Mouse (Mus musculus): ENCODE measurements around the gene Pigs.

The Pigs gene

GRCm38 (mm10) chr11:78353081-78353480 lies 24.9 kb downstream of the Pigs start:
- Histone ChIP-seq H3K4me3 (replicated peaks; ENCODE audit: low read length) (no peak overlapping the region), H3K4me1 (replicated peaks; ENCODE audit: low read depth, low read length) (peaks cover 29% of the 10 kb centered on the region)
- TF ChIP-seq NANOG (IDR thresholded peaks at IDR 0.05; ENCODE audit: borderline replicate concordance, low read length), result no peak
- no peak for TF ChIP-seq POU5F1 (IDR thresholded peaks at IDR 0.05; ENCODE audit: borderline replicate concordance, low read length)
- TF ChIP-seq CTCF (conservative IDR thresholded peaks at IDR 0.05; ENCODE audit: low read length), result no peak

GRCm38 (mm10) chr11:78354905-78355304 lies 26.7 kb downstream of the Pigs start:
- no peaks in the 10 kb centered on the region for H3K36me3 ChIP-seq (ENCODE audit: insufficient read depth, low read length)
- no peak for TF ChIP-seq POU5F1 (IDR thresholded peaks at IDR 0.05; ENCODE audit: borderline replicate concordance, low read length)
- no peak for TF ChIP-seq NANOG (IDR thresholded peaks at IDR 0.05; ENCODE audit: borderline replicate concordance, low read length)
- TF ChIP-seq CTCF (conservative IDR thresholded peaks at IDR 0.05; ENCODE audit: low read length), result no peak
- no peaks in the 10 kb centered on the region for H3K27me3 ChIP-seq (ENCODE audit: insufficient read depth, low read length)
- no peaks in the 10 kb centered on the region for H3K9me3 ChIP-seq (ENCODE audit: low read length)
- no peak overlapping the region for H3K4me3 ChIP-seq (replicated peaks; ENCODE audit: low read length)
- peaks cover 39% of the 10 kb centered on the region for H3K4me1 ChIP-seq (replicated peaks; ENCODE audit: low read depth, low read length)

More at GRCm38 (mm10) chr11:78353081-78353480, 24.9 kb downstream of the Pigs start:
- Histone ChIP-seq H3K27me3 (ENCODE audit: insufficient read depth, low read length) (no peaks in the 10 kb centered on the region), H3K9me3 (ENCODE audit: low read length) (no peaks in the 10 kb centered on the region), H3K36me3 (ENCODE audit: insufficient read depth, low read length) (peaks cover 15% of the 10 kb centered on the region)

- Histone ChIP-seq H3K4me3 (replicated peaks; ENCODE audit: low read length) (no peak overlapping the region), H3K4me1 (replicated peaks; ENCODE audit: low read depth, low read length) (peaks cover 46% of the 10 kb centered on the region), H3K27me3 (ENCODE audit: insufficient read depth, low read length) (no peaks in the 10 kb centered on the region), H3K9me3 (ENCODE audit: low read length) (no peaks in the 10 kb centered on the region), H3K36me3 (ENCODE audit: insufficient read depth, low read length) (no peaks in the 10 kb centered on the region)
- peak; percentile 94 for TF ChIP-seq CTCF (conservative IDR thresholded peaks at IDR 0.05; ENCODE audit: low read length)
- TF ChIP-seq NANOG (IDR thresholded peaks at IDR 0.05; ENCODE audit: borderline replicate concordance, low read length), result no peak
These were observed 27.4 kb downstream of the Pigs start for GRCm38 (mm10) chr11:78355471-78356238.

GRCm38 (mm10) chr11:78358330-78359007 lies 30.3 kb downstream of the Pigs start:
- no peak for TF ChIP-seq POU5F1 (IDR thresholded peaks at IDR 0.05; ENCODE audit: borderline replicate concordance, low read length)
- TF ChIP-seq CTCF (conservative IDR thresholded peaks at IDR 0.05; ENCODE audit: low read length), result peak; percentile 86
- H3K27me3 ChIP-seq (ENCODE audit: insufficient read depth, low read length), result no peaks in the 10 kb centered on the region; the same call in 1 of the 2 replicates
- H3K4me3 ChIP-seq (replicated peaks; ENCODE audit: low read length), result peak overlapping the region; percentile 73
- peaks cover 40% of the 10 kb centered on the region for H3K4me1 ChIP-seq (replicated peaks; ENCODE audit: low read depth, low read length)
- no peaks in the 10 kb centered on the region for H3K36me3 ChIP-seq (ENCODE audit: insufficient read depth, low read length)
- H3K9me3 ChIP-seq (ENCODE audit: low read length), result no peaks in the 10 kb centered on the region

DNA sequence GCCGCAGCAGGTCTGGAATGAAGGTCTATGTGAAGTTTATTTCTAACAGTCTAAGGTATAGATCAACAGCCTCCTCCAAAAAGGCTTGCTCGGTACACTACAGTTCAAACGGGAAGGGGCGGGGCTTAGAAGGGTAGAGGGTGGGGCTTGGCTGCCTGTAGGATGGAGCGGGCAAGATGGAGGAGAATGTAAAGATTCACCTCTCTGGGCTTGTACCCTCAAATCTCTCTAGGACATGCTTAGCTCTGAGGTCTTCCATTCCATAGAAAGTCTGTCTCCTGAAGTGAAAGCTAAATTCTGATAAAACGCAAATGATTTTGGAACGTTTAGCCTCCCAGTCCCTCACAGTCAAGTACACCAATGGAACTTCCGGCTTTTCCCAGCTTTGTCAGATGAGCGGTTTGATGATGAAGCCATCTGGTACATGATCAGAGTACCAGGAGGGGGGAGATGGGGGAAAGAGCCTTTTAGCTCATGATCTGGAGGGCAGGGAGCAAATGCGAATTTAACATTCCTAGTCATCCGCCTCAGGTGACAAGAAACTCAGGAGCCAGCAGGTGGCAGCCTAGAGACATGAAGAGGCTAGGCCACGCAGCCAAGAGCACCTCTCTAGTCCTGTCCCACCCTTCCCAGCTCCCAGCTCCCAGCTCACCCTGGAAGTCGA lies 32.0 kb downstream of the Pigs start:
- H3K4me3 ChIP-seq (replicated peaks; ENCODE audit: low read length), result peak overlapping the region; percentile 73
- peaks cover 6% of the 10 kb centered on the region; the same call in 1 of the 2 replicates for H3K27me3 ChIP-seq (ENCODE audit: insufficient read depth, low read length)
- TF ChIP-seq POU5F1 (IDR thresholded peaks at IDR 0.05; ENCODE audit: borderline replicate concordance, low read length) (no peak), NANOG (IDR thresholded peaks at IDR 0.05; ENCODE audit: borderline replicate concordance, low read length) (no peak), CTCF (conservative IDR thresholded peaks at IDR 0.05; ENCODE audit: low read length) (peak; percentile 42)
- H3K36me3 ChIP-seq (ENCODE audit: insufficient read depth, low read length), result no peaks in the 10 kb centered on the region
- H3K9me3 ChIP-seq (ENCODE audit: low read length), result no peaks in the 10 kb centered on the region
- H3K4me1 ChIP-seq (replicated peaks; ENCODE audit: low read depth, low read length), result peaks cover 46% of the 10 kb centered on the region

DNA sequence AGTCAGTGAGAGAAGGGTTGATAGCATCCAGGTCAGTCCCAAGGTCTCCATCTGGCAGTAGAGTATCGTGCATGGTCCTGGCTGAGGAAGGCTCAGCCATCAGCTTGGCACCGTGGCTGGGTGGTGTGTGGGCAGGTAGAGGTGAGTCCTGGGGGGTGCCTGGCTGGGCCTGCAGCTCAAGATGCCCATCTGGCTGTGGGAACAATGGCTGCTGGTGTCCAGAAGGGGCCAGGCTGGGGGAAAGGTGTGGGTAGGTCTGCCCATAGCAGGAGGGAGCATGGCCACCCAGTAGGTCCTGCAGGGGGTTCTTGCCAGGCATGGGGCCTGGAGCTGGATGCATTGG lies 32.5 kb downstream of the Pigs start:
- H3K4me1 ChIP-seq (replicated peaks; ENCODE audit: low read depth, low read length), result peaks cover 44% of the 10 kb centered on the region
- TF ChIP-seq NANOG (IDR thresholded peaks at IDR 0.05; ENCODE audit: borderline replicate concordance, low read length) (no peak), CTCF (conservative IDR thresholded peaks at IDR 0.05; ENCODE audit: low read length) (no peak), POU5F1 (IDR thresholded peaks at IDR 0.05; ENCODE audit: borderline replicate concordance, low read length) (no peak)
- peaks cover 10% of the 10 kb centered on the region; the same call in 1 of the 2 replicates for H3K27me3 ChIP-seq (ENCODE audit: insufficient read depth, low read length)

GRCm38 (mm10) chr11:78363309-78364007 lies 35.2 kb downstream of the Pigs start:
- peaks cover 23% of the 10 kb centered on the region for H3K27me3 ChIP-seq (ENCODE audit: insufficient read depth, low read length)
- no peak overlapping the region for H3K4me3 ChIP-seq (replicated peaks; ENCODE audit: low read length)
- H3K4me1 ChIP-seq (replicated peaks; ENCODE audit: low read depth, low read length), result peaks cover 53% of the 10 kb centered on the region
- no peaks in the 10 kb centered on the region for H3K36me3 ChIP-seq (ENCODE audit: insufficient read depth, low read length)
- no peak for TF ChIP-seq CTCF (conservative IDR thresholded peaks at IDR 0.05; ENCODE audit: low read length)
- no peak for TF ChIP-seq POU5F1 (IDR thresholded peaks at IDR 0.05; ENCODE audit: borderline replicate concordance, low read length)
- no peak for TF ChIP-seq NANOG (IDR thresholded peaks at IDR 0.05; ENCODE audit: borderline replicate concordance, low read length)
- no peaks in the 10 kb centered on the region for H3K9me3 ChIP-seq (ENCODE audit: low read length)

More for the DNA sequence above, 32.5 kb downstream of the Pigs start:
- peak overlapping the region; percentile 73; the same call in 1 of the 2 replicates for H3K4me3 ChIP-seq (replicated peaks; ENCODE audit: low read length)
- H3K9me3 ChIP-seq (ENCODE audit: low read length), result no peaks in the 10 kb centered on the region
- no peaks in the 10 kb centered on the region for H3K36me3 ChIP-seq (ENCODE audit: insufficient read depth, low read length)

GRCm38 (mm10) chr11:78364103-78364502 lies 35.9 kb downstream of the Pigs start:
- no peak overlapping the region for H3K4me3 ChIP-seq (replicated peaks; ENCODE audit: low read length)
- TF ChIP-seq NANOG (IDR thresholded peaks at IDR 0.05; ENCODE audit: borderline replicate concordance, low read length) (no peak), POU5F1 (IDR thresholded peaks at IDR 0.05; ENCODE audit: borderline replicate concordance, low read length) (no peak), CTCF (conservative IDR thresholded peaks at IDR 0.05; ENCODE audit: low read length) (no peak)
- no peaks in the 10 kb centered on the region for H3K36me3 ChIP-seq (ENCODE audit: insufficient read depth, low read length)
- no peaks in the 10 kb centered on the region for H3K9me3 ChIP-seq (ENCODE audit: low read length)
- peaks cover 49% of the 10 kb centered on the region for H3K4me1 ChIP-seq (replicated peaks; ENCODE audit: low read depth, low read length)
- H3K27me3 ChIP-seq (ENCODE audit: insufficient read depth, low read length), result peaks cover 23% of the 10 kb centered on the region

Data from E14TG2a.4 (cell line).